Mouse (Mus musculus) lung, adult 2 months (tissue): ENCODE data around the gene Gpd1l.

Experiments used
- CTCF ChIP-seq: fragments of 200-500 bp; IDR thresholded peaks from 2 replicates; pipeline ENCODE4 v1.5.1; 2011; ENCODE audit warnings: mild to moderate bottlenecking, low read length, control low read depth; ENCODE audit not compliant: insufficient read depth
- POLR2A ChIP-seq: fragments of 200-500 bp; IDR thresholded peaks from 2 replicates; pipeline ENCODE4 v1.6.1; 2011; ENCODE audit warnings: low read depth, mild to moderate bottlenecking, control low read depth, low read length, borderline replicate concordance; ENCODE audit errors: extremely low read depth

DNA sequence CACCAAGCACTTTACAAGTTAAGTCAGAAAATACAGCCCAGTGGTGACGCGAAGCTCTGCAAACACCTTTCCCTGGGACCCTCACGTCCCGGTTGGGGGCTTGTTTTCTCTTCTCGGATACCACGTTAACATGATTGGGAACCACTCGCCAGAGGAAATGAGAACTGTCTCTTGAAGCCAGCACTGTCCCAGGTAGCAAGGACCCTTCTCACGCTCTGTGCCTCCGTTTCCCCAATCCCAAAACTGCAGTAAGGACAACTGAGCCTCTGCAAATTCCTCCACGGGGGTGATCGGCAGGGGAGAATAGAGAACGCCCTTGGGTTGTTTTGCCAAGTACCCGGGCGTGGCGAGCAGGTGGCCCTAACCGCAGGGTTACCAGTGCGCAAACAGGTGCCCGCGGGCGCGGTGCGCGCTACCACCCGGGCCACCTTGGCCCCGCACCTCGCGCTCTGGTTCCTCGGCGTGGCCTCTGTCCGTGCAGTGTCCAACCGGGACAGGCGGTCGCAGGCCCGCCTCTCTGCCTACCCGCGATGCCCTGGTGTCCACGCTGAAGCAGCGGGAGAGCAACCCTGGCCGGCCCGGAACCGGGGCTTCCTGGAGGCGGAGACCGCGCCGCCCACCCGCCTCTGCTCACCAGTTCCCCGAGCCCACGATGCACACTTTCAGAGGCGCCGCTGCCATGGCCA, 607 bp downstream of the Gpd1l start:
- TF ChIP-seq CTCF (no peak), POLR2A (no peak)
